8 mouse cellular contexts compared by ENCODE assay signal in the genomic region with DNA sequence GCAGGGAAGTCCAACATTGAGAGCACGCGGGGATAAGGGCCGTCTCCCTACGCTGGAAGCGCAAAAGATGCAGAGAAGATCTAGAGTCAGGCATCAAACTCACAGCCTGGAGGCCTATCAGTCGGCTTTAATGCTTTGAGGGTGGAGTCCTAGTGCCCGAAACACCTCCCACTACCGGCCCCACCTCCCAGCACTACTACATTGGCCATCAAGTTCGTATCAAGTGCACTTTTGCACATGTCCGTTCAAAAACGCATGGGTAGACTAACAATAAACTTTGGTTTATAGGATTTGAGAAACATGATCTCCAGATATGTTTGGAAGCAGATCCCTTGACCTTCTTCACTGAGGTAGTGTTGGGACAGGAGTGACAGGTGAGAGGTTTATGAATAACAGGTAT. TPM values are rescaled to one million over a fixed set of nuclear protein-coding genes. Genes with fewer than 3 reads are reported as not detected.
DNase-seq lines count a peak whose midpoint lies in the region; ATAC-seq and TF ChIP-seq lines count a peak whose summit lies in the region.

No protein-coding gene starts in this region.

- H3K27ac ChIP-seq in heart, embryonic 16.5 days (ENCODE audit: low read length), result peak overlapping the region; percentile 86
- H3K27ac ChIP-seq in spleen, adult 2 months (ENCODE audit: insufficient read depth, low read length), result peak overlapping the region; percentile 86; the same call in 1 of the 2 replicates

- TF ChIP-seq POLR2A in spleen, adult 2 months (IDR thresholded peaks at IDR 0.05; ENCODE audit: low read depth, low read length), result no peak

- peak overlapping the region; percentile 76 for H3K9ac ChIP-seq in heart, embryonic 16.5 days (ENCODE audit: low read length)

- peak overlapping the region; percentile 76 for H3K4me2 ChIP-seq in heart, embryonic 16.5 days (ENCODE audit: low read depth, low read length)

- no peak for TF ChIP-seq CTCF in spleen, adult 2 months (IDR thresholded peaks at IDR 0.05; ENCODE audit: extremely low read depth, insufficient read depth, insufficient read length, insufficient replicate concordance)

- peak; percentile 58 for DNase-seq in urinary bladder, postnatal 25 days (ENCODE audit: low spot score)
- no peak for DNase-seq in urinary bladder, postnatal 4 days (ENCODE audit: low spot score in 2 of 2)
- peak; percentile 75 for DNase-seq in embryo, embryonic 11 days
- peak; percentile 70 to 71 for DNase-seq in kidney, postnatal 36 days
- peak; percentile 54 for DNase-seq in spleen, adult 2 months (ENCODE audit: low read depth in 1 of 2, low spot score in 2 of 2)
- DNase-seq in right cerebral cortex, postnatal 14 days, result no peak

- peak overlapping the region; percentile 86 for H3K4me3 ChIP-seq in heart, embryonic 16.5 days (ENCODE audit: low read length)
- H3K4me3 ChIP-seq in spleen, adult 2 months (ENCODE audit: extremely low read depth, insufficient read depth, insufficient read length), result peak overlapping the region; percentile 92; the same call in 1 of the 2 replicates

- no peaks in the 10 kb centered on the region for H3K36me3 ChIP-seq in heart, embryonic 16.5 days (ENCODE audit: control insufficient read depth, insufficient read depth)
- no peaks in the 10 kb centered on the region for H3K36me3 ChIP-seq in spleen, adult 2 months (ENCODE audit: control insufficient read depth, insufficient read depth, low read length)

- H3K27me3 ChIP-seq in heart, embryonic 16.5 days (ENCODE audit: control insufficient read depth, insufficient read depth, low read length), result no peaks in the 10 kb centered on the region
- no peaks in the 10 kb centered on the region for H3K27me3 ChIP-seq in spleen, adult 2 months (ENCODE audit: control insufficient read depth, insufficient read depth, low read length)

- H3K9me3 ChIP-seq in heart, embryonic 16.5 days (replicated peaks; ENCODE audit: control insufficient read depth, low read length), result no peaks in the 10 kb centered on the region

- 3% methylated on average over 11 of the region's 11 CpGs for WGBS in heart, embryonic 16.5 days
- 2% methylated on average over 11 of the region's 11 CpGs for WGBS in spleen, adult 2 months

- no peak for ATAC-seq in heart, embryonic 16.5 days (replicated peaks; ENCODE audit: extremely low read depth, insufficient read depth, low FRiP score)
- ATAC-seq in megakaryocyte-erythroid progenitor cell, adult 5-6 weeks (replicated peaks; ENCODE audit: low FRiP score, low TSS enrichment, poor library complexity, severe bottlenecking), result peak; percentile 70

- peaks cover 25% of the 10 kb centered on the region for H3K4me1 ChIP-seq in heart, embryonic 16.5 days (ENCODE audit: control insufficient read depth, insufficient read depth, low read length)
- H3K4me1 ChIP-seq in spleen, adult 2 months (ENCODE audit: control insufficient read depth, insufficient read depth, insufficient read length), result peaks cover 6% of the 10 kb centered on the region

RNA-seq across cellular contexts. Expression of gene Hnrnpr, which starts 1.0 kb away (rescaled TPM):
- 95.6 and 95.8 TPM in 2 replicates for polyA plus RNA-seq in heart, embryonic 16.5 days (2015; fragmentation: Nextera tagmentation; extraction: Ambion mirVana)
- 101 and 115 TPM in 2 replicates for total RNA-seq in megakaryocyte-erythroid progenitor cell, adult 5-6 weeks (2014; fragmentation: Nextera tagmentation)
- total RNA-seq in megakaryocyte-erythroid progenitor cell, adult 5-6 weeks (2017), result 218 and 222 TPM in 2 replicates
- polyA plus RNA-seq in spleen, adult 2 months (2012; rRNA removed), result 7.9 and 8.2 TPM in 2 replicates

RNA-seq across cellular contexts. Expression of gene Zfp46, which starts 25.3 kb away (rescaled TPM):
- 20.0 and 22.0 TPM in 2 replicates for polyA plus RNA-seq in heart, embryonic 16.5 days (2015; fragmentation: Nextera tagmentation; extraction: Ambion mirVana)
- 7.3 and 9.4 TPM in 2 replicates for total RNA-seq in megakaryocyte-erythroid progenitor cell, adult 5-6 weeks (2014; fragmentation: Nextera tagmentation)
- total RNA-seq in megakaryocyte-erythroid progenitor cell, adult 5-6 weeks (2017), result 8.0 and 9.0 TPM in 2 replicates
- polyA plus RNA-seq in spleen, adult 2 months (2012; rRNA removed), result 8.4 and 12.7 TPM in 2 replicates

Comparison
In these comparisons a context has a peak if more than half of its experiments do, and no peak if none do; other contexts are left out.
1. DNase-seq: peak in urinary bladder, postnatal 25 days (single experiment), embryo, embryonic 11 days (single experiment), kidney, postnatal 36 days (2 of 2) and spleen, adult 2 months (2 of 2); none in urinary bladder, postnatal 4 days (0 of 2) and right cerebral cortex, postnatal 14 days (single experiment).
2. RNA of gene Hnrnpr, which starts 1.0 kb away (polyA plus RNA-seq): 95.6 to 95.8 TPM in heart, embryonic 16.5 days; 7.9 to 8.2 TPM in spleen, adult 2 months; every median in the first group is over 10 times any median in the second.